Mouse (Mus musculus) forebrain, embryonic 11.5 days (tissue): ENCODE results near the gene Ick. TPM values are rescaled to one million over a fixed set of nuclear protein-coding genes. Genes with fewer than 3 reads are reported as not detected.

Experiments
- ATAC-seq: fragments of 200-750 bp; cut with Nextera tagmentation; replicated peaks from 2 replicates; pipeline ENCODE4 v1.8.0; 2017; ENCODE audit warnings: moderate TSS enrichment; ENCODE audit not compliant: low FRiP score
- DNase-seq: peaks from one replicate; pipeline ENCODE4 v3.0.0-alpha.2; 2017; ENCODE audit warnings: low spot score
- H3K27ac ChIP-seq: fragments of 300-500 bp; sonication (generic); 2 replicates; pipeline ENCODE4 v1.5.1; 2014; ENCODE audit warnings: low read depth, low read length
- H3K27me3 ChIP-seq: fragments of 300-500 bp; sonication (generic); 2 replicates; pipeline ENCODE4 v1.6.1; 2014; ENCODE audit warnings: mild to moderate bottlenecking, low read length, mixed read lengths; ENCODE audit not compliant: control insufficient read depth, insufficient read depth
- H3K36me3 ChIP-seq: fragments of 300-500 bp; sonication (generic); 2 replicates; pipeline ENCODE4 v1.6.1; 2014; ENCODE audit warnings: mild to moderate bottlenecking, low read length, moderate library complexity, mixed read lengths; ENCODE audit not compliant: control insufficient read depth, insufficient read depth
- H3K4me1 ChIP-seq: fragments of 300-500 bp; sonication (generic); replicated peaks from 2 replicates; pipeline ENCODE4 v1.6.1; 2014; ENCODE audit warnings: low read length, mixed read lengths; ENCODE audit not compliant: control insufficient read depth, insufficient read depth
- H3K4me2 ChIP-seq: fragments of 300-500 bp; sonication (generic); 2 replicates; pipeline ENCODE4 v1.6.1; 2014; ENCODE audit warnings: low read depth, mild to moderate bottlenecking, low read length, moderate library complexity, mixed read lengths; ENCODE audit not compliant: severe bottlenecking
- H3K4me3 ChIP-seq: fragments of 300-500 bp; sonication (generic); 2 replicates; pipeline ENCODE4 v1.5.1; 2014; ENCODE audit warnings: low read depth, low read length
- H3K9ac ChIP-seq: fragments of 300-500 bp; sonication (generic); 2 replicates; pipeline ENCODE4 v1.6.1; 2014; ENCODE audit warnings: low read length
- H3K9me3 ChIP-seq: fragments of 300-500 bp; sonication (generic); 2 replicates; pipeline ENCODE4 v1.6.1; 2016; ENCODE audit warnings: low read length, mixed read lengths; ENCODE audit not compliant: control insufficient read depth
- WGBS: fragments of 180-500 bp; shearing (Covaris S2); extraction: QIAGEN DNeasy Blood & Tissue Kit; methylation state at CpG from one replicate; pipeline ENCODE4 v1.1.7; 2014; 5-methylcytosine and 5-hydroxymethylcytosine counted together
- polyA plus RNA-seq: library from polyadenylated mRNA; unstranded; fragments of >200 nt; fragmentation: Nextera tagmentation; extraction: Ambion mirVana; gene quantifications from 2 replicates; pipeline ENCODE4 v1.2.1, GENCODE M21; 2014

Ick gene
- polyA plus RNA-seq, 1 experiment from 2014 or later, result 35.0 TPM

- peak overlapping the region; percentile 79 for H3K4me3 ChIP-seq
- H3K27ac ChIP-seq, result peak overlapping the region; percentile 75
- H3K4me2 ChIP-seq, result peak overlapping the region; percentile 84
- ATAC-seq, result peak; percentile 81
- no peaks in the 10 kb centered on the region for H3K27me3 ChIP-seq
- peak; percentile 90 for DNase-seq
- no peaks in the 10 kb centered on the region for H3K4me1 ChIP-seq
- H3K9ac ChIP-seq, result peak overlapping the region; percentile 84
- no peaks in the 10 kb centered on the region for H3K9me3 ChIP-seq
- no peaks in the 10 kb centered on the region for H3K36me3 ChIP-seq
- under 1% methylated on average over 72 of the region's 88 CpGs for WGBS
Measured at GRCm38 (mm10) chr9:78107912-78108795, 838 bp upstream of the Ick start.

- WGBS, result 45% methylated on average over 5 of the region's 5 CpGs
- H3K4me3 ChIP-seq, result peak overlapping the region; percentile 79; the same call in 1 of the 2 replicates
- peak overlapping the region; percentile 84; the same call in 1 of the 2 replicates for H3K4me2 ChIP-seq
- ATAC-seq, result no peak
- DNase-seq, result peak; percentile 36
- no peaks in the 10 kb centered on the region; the same call in 1 of the 2 replicates for H3K4me1 ChIP-seq
- H3K27ac ChIP-seq, result no peak overlapping the region
- no peaks in the 10 kb centered on the region for H3K27me3 ChIP-seq
- H3K9me3 ChIP-seq, result no peaks in the 10 kb centered on the region
- no peaks in the 10 kb centered on the region for H3K36me3 ChIP-seq
- no peak overlapping the region for H3K9ac ChIP-seq
Measured at GRCm38 (mm10) chr9:78109656-78110055, 664 bp downstream of the Ick start.

GRCm38 (mm10) chr9:78111456-78111855 is 2.5 kb downstream of the Ick start:
- WGBS, result 96% methylated on average over 2 of the region's 2 CpGs
- ATAC-seq, result no peak
- Histone ChIP-seq H3K9me3 (no peaks in the 10 kb centered on the region), H3K4me3 (no peak overlapping the region), H3K27ac (no peak overlapping the region), H3K4me1 (no peaks in the 10 kb centered on the region; the same call in 1 of the 2 replicates), H3K27me3 (no peaks in the 10 kb centered on the region), H3K4me2 (no peak overlapping the region), H3K9ac (no peak overlapping the region), H3K36me3 (no peaks in the 10 kb centered on the region)
- DNase-seq, result no peak

- Histone ChIP-seq H3K27me3 (no peaks in the 10 kb centered on the region), H3K9ac (peak overlapping the region; percentile 98), H3K4me3 (peak overlapping the region; percentile 86), H3K27ac (peak overlapping the region; percentile 87), H3K4me2 (peak overlapping the region; percentile 54), H3K4me1 (no peaks in the 10 kb centered on the region; the same call in 1 of the 2 replicates), H3K9me3 (no peaks in the 10 kb centered on the region), H3K36me3 (no peaks in the 10 kb centered on the region)
- ATAC-seq (peak; percentile 79), DNase-seq (peak; percentile 95)
- 2% methylated on average over 47 of the region's 47 CpGs for whole genome bisulfite sequencing
Measured at GRCm38 (mm10) chr9:78112770-78113537, 4.0 kb downstream of the Ick start.

GRCm38 (mm10) chr9:78113538-78113885 is 4.5 kb downstream of the Ick start:
- peak overlapping the region; percentile 98 for H3K9ac ChIP-seq
- no peaks in the 10 kb centered on the region; the same call in 1 of the 2 replicates for H3K4me1 ChIP-seq
- H3K36me3 ChIP-seq, result no peaks in the 10 kb centered on the region
- ATAC-seq (peak; percentile 25), DNase-seq (no peak)
- H3K9me3 ChIP-seq, result no peaks in the 10 kb centered on the region
- peak overlapping the region; percentile 54 for H3K4me2 ChIP-seq
- peak overlapping the region; percentile 86 for H3K4me3 ChIP-seq
- H3K27me3 ChIP-seq, result no peaks in the 10 kb centered on the region
- WGBS, result 1% methylated on average over 14 of the region's 14 CpGs
- peak overlapping the region; percentile 87 for H3K27ac ChIP-seq

GRCm38 (mm10) chr9:78115746-78116145 is 6.8 kb downstream of the Ick start:
- H3K4me2 ChIP-seq, result no peak overlapping the region
- H3K27ac ChIP-seq, result no peak overlapping the region
- H3K4me3 ChIP-seq, result no peak overlapping the region
- H3K9ac ChIP-seq, result no peak overlapping the region
- 95% methylated on average over 9 of the region's 9 CpGs for WGBS
- H3K27me3 ChIP-seq, result no peaks in the 10 kb centered on the region
- H3K9me3 ChIP-seq, result no peaks in the 10 kb centered on the region
- peak; percentile 35 for DNase-seq
- ATAC-seq, result no peak
- no peaks in the 10 kb centered on the region for H3K36me3 ChIP-seq
- H3K4me1 ChIP-seq, result no peaks in the 10 kb centered on the region; the same call in 1 of the 2 replicates

GRCm38 (mm10) chr9:78117690-78118089 is 8.7 kb downstream of the Ick start:
- Histone ChIP-seq H3K9me3 (no peaks in the 10 kb centered on the region), H3K9ac (no peak overlapping the region), H3K36me3 (no peaks in the 10 kb centered on the region; the same call in 1 of the 2 replicates), H3K27me3 (no peaks in the 10 kb centered on the region), H3K4me3 (no peak overlapping the region), H3K4me2 (no peak overlapping the region), H3K27ac (no peak overlapping the region), H3K4me1 (no peaks in the 10 kb centered on the region; the same call in 1 of the 2 replicates)
- DNase-seq, result peak; percentile 18
- no peak for ATAC-seq
- WGBS, result 90% methylated on average over 2 of the region's 2 CpGs

- Histone ChIP-seq H3K27ac (no peak overlapping the region), H3K4me2 (no peak overlapping the region), H3K4me3 (no peak overlapping the region), H3K9me3 (no peaks in the 10 kb centered on the region), H3K36me3 (no peaks in the 10 kb centered on the region; the same call in 1 of the 2 replicates), H3K4me1 (no peaks in the 10 kb centered on the region), H3K27me3 (no peaks in the 10 kb centered on the region), H3K9ac (no peak overlapping the region)
- ATAC-seq (no peak), DNase-seq (no peak)
- 87% methylated on average over 8 of the region's 8 CpGs for WGBS
Measured at GRCm38 (mm10) chr9:78121358-78121757, 12.4 kb downstream of the Ick start.
